Mouse (Mus musculus) gastrocnemius, postnatal 14 days (tissue): ENCODE measurements at regions not wholly inside any gene's neighbourhood (a gene's known extent, or its start where the extent isn't known, plus 50 kb on each side); places are given as distances from the start of the nearest gene placed in this dataset.
"Not testable (repeated sequence)": the region's sequence is repeated elsewhere in the genome, so short reads cannot be mapped to it uniquely, and the experiment has no call there.

Experiments used
- DNase-seq: peaks from one replicate; pipeline ENCODE4 v3.0.0; 2021; ENCODE audit warnings: mixed read lengths
- intact Hi-C: fragments of 180-260 bp; cut with DNase I; formaldehyde crosslinking; loops from one replicate; pipeline ENCODE4 v1.15.1; 2025; ENCODE audit warnings: low total_unique reads

- no peak for DNase-seq
- intact Hi-C loops: no loop called here
Measured at GRCm38 (mm10) chr9:85637274-85637673, 111.9 kb downstream of the Ibtk start.

- intact Hi-C loops: no loop called here
Measured at GRCm38 (mm10) chr9:85636131-85636447, 113.0 kb downstream of the Ibtk start.

GRCm38 (mm10) chr9:85635438-85636130 lies 113.5 kb downstream of the Ibtk start:
- intact Hi-C loops: no loop called here
- no peak for DNase-seq

More at GRCm38 (mm10) chr9:85636131-85636447, 113.0 kb downstream of the Ibtk start:
- DNase-seq: no peak

- DNase-seq, intact Hi-C loops: not testable (repeated sequence)
Measured at GRCm38 (mm10) chr9:85634786-85635185, 114.3 kb downstream of the Ibtk start.

- intact Hi-C loops: no loop called here
- no peak for DNase-seq
Measured at GRCm38 (mm10) chr9:85617972-85618371, 131.2 kb downstream of the Ibtk start.

GRCm38 (mm10) chr9:85617177-85617777 lies 131.9 kb downstream of the Ibtk start:
- DNase-seq: no peak
- intact Hi-C loops: no loop called here

- intact Hi-C loops: no loop called here
- no peak for DNase-seq
Measured at GRCm38 (mm10) chr9:85616266-85616869, 132.8 kb downstream of the Ibtk start.

- intact Hi-C loops: no loop called here
- DNase-seq: no peak
Measured at GRCm38 (mm10) chr9:85609152-85609551, 140.0 kb downstream of the Ibtk start.

- intact Hi-C loops: no loop called here
- DNase-seq: no peak
Measured at GRCm38 (mm10) chr9:85596959-85597358, 152.2 kb downstream of the Ibtk start.

- intact Hi-C loops: no loop called here
Measured at GRCm38 (mm10) chr9:85593867-85594266, 155.3 kb downstream of the Ibtk start.

GRCm38 (mm10) chr9:85592639-85593038 lies 156.5 kb downstream of the Ibtk start:
- no peak for DNase-seq
- intact Hi-C loops: no loop called here

More at GRCm38 (mm10) chr9:85593867-85594266, 155.3 kb downstream of the Ibtk start:
- no peak for DNase-seq

GRCm38 (mm10) chr9:85589210-85589609 lies 159.9 kb downstream of the Ibtk start:
- intact Hi-C loops: no loop called here
- no peak for DNase-seq

- intact Hi-C loops: no loop called here
- DNase-seq: peak; percentile 12
Measured at GRCm38 (mm10) chr9:85588077-85588476, 161.1 kb downstream of the Ibtk start.

- intact Hi-C loops: no loop called here
- DNase-seq: no peak
Measured at GRCm38 (mm10) chr9:85581028-85581595, 168.0 kb downstream of the Ibtk start.

- intact Hi-C loops: no loop called here
- no peak for DNase-seq
Measured at GRCm38 (mm10) chr9:85577812-85578211, 171.3 kb downstream of the Ibtk start.

GRCm38 (mm10) chr9:85577338-85577737 lies 171.8 kb downstream of the Ibtk start:
- intact Hi-C loops: no loop called here

GRCm38 (mm10) chr9:85568877-85569276 lies 180.3 kb downstream of the Ibtk start:
- intact Hi-C loops: no loop called here
- no peak for DNase-seq

More at GRCm38 (mm10) chr9:85577338-85577737, 171.8 kb downstream of the Ibtk start:
- no peak for DNase-seq

- intact Hi-C loops: no loop called here
- DNase-seq: no peak
Measured at GRCm38 (mm10) chr9:85551871-85552270, 197.3 kb downstream of the Ibtk start.

- intact Hi-C loops: no loop called here
Measured at GRCm38 (mm10) chr9:85550455-85550854, 198.7 kb downstream of the Ibtk start.

GRCm38 (mm10) chr9:85546226-85546625 lies 202.9 kb downstream of the Ibtk start:
- no peak for DNase-seq
- intact Hi-C loops: no loop called here

More at GRCm38 (mm10) chr9:85550455-85550854, 198.7 kb downstream of the Ibtk start:
- no peak for DNase-seq

GRCm38 (mm10) chr9:85545566-85545965 lies 203.6 kb downstream of the Ibtk start:
- intact Hi-C loops: no loop called here
- no peak for DNase-seq
